Mouse (Mus musculus) mouse trophoblast stem cell (cell line): ENCODE results near the gene Cxxc4.

ENCODE experiments used
- in situ Hi-C, 2 experiments: fragments of 300-500 bp; cut with MseI, MboI; formaldehyde crosslinking; loops; 2 replicates in 1 of 2; 3 replicates in 1 of 2; pipeline ENCODE4 v1.15.1; 2025

The Cxxc4 gene

DNA sequence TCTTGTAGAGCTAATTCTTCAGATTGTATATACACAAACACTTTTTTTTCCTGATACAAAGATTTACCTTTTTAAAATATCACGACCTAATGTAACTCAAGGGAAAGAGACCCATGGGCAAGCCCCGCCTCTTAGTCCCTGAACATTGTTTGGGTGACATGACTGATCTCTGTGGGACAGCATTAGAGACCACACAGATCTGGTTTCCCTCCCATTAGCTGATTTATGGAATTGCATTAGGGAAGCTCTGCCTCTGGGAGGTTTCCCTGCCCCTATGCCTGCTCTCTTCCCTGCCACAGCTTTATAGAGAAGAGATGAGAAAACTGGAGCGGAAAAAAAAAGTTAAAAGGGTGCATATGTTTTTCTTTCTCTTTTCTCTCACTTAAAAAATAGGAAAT, 7.6 kb downstream of the Cxxc4 start:
- in situ Hi-C loops, result no loop called here

DNA sequence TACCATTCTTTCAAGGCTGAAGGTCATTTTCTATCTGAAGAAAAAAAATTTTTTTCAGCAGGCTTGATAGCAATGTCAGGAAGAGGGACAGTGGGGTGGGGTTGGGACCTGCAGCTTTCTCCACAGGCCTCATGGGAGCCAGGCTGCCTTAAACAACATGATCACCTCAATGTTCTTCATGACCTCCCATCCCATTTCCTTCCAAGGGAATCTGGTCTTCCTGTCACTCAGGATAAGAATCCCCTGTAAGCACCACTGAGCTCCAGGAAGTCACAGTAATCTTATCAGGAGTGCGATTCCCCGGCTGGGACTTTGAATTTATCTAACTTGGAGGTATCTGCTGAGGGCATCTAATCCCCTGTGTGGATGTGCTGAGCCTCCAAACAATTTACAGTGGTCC, 17.9 kb downstream of the Cxxc4 start:
- in situ Hi-C loops, result no loop called here

DNA sequence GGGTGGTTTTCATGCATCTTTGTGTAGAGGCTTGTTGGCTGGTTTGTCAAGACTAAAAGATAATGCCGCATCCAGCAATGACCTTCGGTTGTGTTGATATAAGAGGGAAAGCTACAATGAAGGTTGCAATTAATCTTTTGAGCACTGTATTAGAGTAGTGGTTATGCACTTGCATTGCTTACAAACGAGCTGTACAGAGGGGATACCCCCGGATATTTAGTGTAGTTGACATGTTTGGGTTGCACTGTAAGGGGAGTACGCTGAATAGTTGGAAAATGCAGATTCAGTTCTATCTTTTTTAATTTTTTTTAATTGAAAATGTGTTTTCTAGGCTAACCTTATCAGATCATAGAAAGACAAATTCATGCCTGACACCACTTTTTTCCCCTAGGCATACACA, 22.4 kb downstream of the Cxxc4 start:
- in situ Hi-C loops, result no loop called here

DNA sequence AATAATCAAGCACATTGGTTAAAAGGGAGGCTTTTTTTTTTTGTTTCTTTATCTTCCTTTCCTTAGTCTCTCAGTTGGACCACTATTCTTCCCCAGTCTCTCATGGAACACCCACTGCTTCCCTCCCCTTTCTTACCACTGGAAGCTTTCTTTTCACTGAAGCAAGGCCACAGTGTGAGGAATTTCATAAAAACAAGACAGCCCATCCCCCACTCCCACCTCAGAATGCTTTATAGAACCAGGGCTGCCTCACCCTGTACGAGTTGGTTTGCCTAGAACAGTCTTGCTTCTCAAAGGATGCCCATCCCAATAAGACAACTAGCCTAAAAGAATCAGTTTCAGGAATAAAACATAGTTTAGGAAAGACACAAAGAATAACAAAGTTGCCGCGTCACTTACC, 23.0 kb downstream of the Cxxc4 start:
- in situ Hi-C loops, result no loop called here

DNA sequence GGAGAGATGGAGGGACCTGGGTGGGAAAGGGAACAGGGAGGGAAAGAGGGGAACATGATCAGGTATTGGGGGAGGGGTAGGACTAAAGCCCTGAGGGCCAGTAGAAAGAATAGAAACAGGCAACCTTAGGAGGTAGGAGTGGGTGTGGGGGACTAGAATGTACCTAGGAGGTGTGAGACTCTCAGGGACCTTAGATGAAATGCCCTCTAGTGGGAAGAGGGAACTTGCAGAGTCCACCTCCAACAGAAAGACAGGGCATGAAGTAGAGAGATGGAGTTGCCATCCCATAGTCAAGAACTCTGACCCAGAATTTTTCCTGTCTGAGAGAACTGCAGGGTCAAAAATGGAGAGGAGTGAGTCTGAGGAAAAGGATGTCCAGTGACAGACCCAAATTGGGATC, 43.4 kb downstream of the Cxxc4 start:
- in situ Hi-C loops, result no loop called here

DNA sequence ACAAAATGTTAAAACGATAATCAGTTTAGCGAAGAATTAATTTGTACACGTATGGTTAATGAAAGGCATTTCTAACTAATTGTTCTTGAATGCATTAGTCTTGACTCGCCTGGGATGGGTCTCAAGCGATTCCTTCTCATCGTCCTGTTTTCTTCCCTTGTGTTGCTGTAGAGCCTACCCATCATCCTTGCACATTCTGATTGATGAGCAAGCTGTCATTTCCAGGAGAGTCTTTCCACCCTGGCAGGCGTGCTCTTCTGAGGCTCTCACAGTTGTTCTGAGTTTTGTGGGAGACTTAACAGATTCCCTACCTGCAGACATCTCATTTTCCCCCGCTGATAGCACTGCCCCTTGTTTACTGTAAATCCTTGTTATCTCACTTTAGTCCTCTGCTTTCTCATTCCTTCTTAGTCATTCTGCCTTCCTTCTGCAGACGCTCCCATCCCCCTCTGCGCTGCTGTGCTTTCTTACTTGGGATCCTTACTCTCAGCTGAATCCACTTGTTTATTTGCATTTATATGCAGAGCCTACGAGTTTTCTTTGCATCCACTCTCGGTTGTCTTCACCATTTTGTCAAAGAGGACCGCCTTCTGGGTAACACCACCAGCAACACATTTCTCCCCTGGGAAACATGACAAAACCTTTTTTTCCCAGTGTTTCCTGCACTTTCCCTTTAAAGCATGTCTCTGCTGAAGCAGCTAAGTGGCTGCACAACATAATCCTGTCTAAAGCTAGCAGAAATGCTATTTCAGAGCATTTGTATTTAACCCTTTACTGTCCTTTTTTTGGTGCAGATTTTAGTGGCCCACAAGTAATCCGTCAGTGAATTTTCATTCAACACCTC, 45.5 kb downstream of the Cxxc4 start:
- in situ Hi-C loops, result no loop called here

DNA sequence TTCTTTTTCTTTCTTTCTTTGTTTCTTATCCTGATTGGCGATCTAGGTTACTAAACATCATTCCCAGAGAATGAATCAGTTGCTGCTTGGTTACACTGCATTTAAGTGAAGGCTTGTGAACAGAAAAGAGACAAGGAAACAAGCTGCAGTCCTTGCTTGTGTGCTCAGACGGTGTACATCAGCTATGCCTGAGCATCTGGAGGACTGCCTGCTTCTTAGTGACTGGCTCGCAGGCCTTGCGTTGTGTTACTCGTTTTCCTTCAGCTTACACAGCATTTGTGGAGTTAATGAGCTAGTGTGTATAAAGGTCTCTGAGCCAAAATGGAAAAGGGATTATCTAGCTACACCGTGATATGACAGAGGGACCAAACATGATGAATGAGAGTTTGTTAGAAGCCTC, 58.9 kb downstream of the Cxxc4 start:
- in situ Hi-C loops, result no loop called here

DNA sequence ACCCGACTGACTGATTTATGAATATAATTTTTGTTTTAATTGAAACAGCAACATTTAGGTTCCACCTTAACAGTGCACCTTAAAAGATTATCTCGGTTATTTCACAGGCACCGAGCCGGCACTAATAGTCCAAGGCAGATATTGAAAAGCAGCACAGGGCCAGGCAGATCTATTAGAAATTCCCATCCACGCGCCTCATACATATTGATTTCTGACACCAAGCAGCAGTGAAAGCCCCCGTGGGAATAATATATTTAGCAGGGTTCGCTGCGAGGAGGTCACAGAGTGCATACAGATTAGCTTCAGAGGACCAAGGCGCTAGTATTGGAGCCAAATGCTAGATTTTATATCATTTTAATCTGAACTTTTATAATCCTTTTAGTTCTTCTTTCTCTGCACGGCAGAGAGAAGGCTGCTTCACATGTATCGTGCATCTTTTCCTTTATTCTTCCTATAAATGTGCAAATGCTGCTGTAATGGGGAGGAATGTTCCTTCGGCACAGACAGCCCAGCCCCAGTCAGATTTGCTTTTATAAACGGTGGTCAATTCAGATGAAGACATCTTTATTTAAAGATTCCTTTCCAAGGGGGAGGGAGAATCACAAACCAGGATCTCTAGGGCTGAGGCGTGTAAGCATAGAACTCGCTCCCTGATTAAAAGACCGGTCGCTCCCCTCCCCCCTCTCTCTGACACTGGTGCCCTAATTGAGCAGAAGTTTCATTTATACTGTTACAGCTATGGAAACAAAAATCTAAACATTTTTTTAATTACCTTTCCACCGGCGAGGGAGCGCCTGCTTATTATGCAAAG, 66.6 kb downstream of the Cxxc4 start:
- in situ Hi-C loops, result no loop called here

DNA sequence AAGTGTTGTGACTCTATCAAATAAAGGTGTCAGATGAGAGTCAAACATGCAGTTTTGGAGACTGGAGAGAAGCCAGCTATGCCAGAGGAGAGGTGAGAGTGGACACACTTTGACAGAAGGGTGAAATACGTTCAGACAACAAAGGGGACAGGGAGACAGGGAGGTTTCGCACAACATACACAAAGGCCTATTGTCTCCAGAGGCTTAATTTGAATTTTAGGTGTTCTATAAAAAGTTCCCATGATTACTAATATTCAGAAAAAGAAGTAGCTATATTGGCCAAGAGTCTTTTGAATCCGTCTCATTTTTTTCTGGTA, 67.2 kb downstream of the Cxxc4 start:
- in situ Hi-C loops, result no loop called here

DNA sequence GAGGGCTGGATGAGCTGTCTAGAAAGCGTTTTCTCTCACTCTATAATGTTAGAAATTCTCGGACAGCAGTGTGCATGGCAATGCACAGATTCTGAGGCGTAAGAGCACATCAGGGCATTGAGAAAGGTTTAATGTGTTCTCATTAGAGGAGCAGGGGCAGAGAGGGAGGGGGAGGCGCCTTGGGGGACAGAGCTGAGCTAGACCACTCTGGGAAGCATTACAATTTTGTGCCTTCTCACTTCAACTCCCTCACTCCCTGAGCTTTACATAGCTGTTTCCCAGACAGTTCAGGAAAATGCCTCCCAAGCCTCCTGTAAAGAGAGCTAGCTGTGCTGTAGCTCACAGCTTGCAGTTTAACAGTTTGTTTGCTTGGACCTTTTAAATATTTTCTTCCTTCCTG, 70.2 kb downstream of the Cxxc4 start:
- in situ Hi-C loops, result no loop called here

DNA sequence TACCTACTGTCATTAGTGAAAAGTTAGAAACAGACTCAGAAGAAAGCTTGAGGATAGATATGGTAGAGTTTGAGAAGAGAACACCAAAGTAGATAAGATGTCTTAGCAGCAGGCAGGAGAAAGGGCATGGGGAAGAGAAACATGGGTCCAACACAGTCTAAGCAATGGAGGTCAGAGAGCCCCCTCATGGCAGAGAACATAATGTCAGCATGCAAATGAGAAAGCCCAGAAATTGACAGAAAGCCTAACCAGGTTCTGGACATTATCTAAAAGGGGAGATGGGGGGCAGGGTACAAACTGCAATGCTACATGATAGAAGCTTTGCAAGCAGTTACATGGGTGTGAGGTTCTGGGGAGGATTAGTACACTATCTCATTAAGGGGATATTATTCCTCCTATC, 71.5 kb downstream of the Cxxc4 start:
- in situ Hi-C loops, result no loop called here
